Mouse (Mus musculus) hindbrain, embryonic 12.5 days (tissue): ENCODE results near the gene Cpm. TPM values are rescaled to one million over a fixed set of nuclear protein-coding genes. Genes with fewer than 3 reads are reported as not detected.

Source experiments
- ATAC-seq: fragments of 200-750 bp; cut with Nextera tagmentation; 2 replicates; pipeline ENCODE4 v1.8.0; 2017; ENCODE audit warnings: moderate TSS enrichment; ENCODE audit not compliant: low FRiP score
- H3K27ac ChIP-seq: fragments of 300-500 bp; sonication (generic); 2 replicates; pipeline ENCODE4 v1.5.1; 2016; ENCODE audit warnings: mild to moderate bottlenecking
- H3K27me3 ChIP-seq: fragments of 300-500 bp; sonication (generic); 2 replicates; pipeline ENCODE4 v1.6.1; 2016; ENCODE audit warnings: mild to moderate bottlenecking
- H3K36me3 ChIP-seq: fragments of 300-500 bp; sonication (generic); 2 replicates; pipeline ENCODE4 v1.6.1; 2016; ENCODE audit warnings: mild to moderate bottlenecking
- H3K4me1 ChIP-seq: fragments of 300-500 bp; sonication (generic); 2 replicates; pipeline ENCODE4 v1.6.1; 2016
- H3K4me2 ChIP-seq: fragments of 300-500 bp; sonication (generic); replicated peaks from 2 replicates; pipeline ENCODE4 v1.6.1; 2016; ENCODE audit warnings: mild to moderate bottlenecking
- H3K4me3 ChIP-seq: fragments of 300-500 bp; sonication (generic); 2 replicates; pipeline ENCODE4 v1.5.1; 2016; ENCODE audit warnings: mild to moderate bottlenecking
- H3K9ac ChIP-seq: fragments of 300-500 bp; sonication (generic); 2 replicates; pipeline ENCODE4 v1.6.1; 2016; ENCODE audit warnings: mild to moderate bottlenecking, moderate library complexity
- H3K9me3 ChIP-seq: fragments of 300-500 bp; sonication (generic); replicated peaks from 2 replicates; pipeline ENCODE4 v1.6.1; 2016; ENCODE audit warnings: mild to moderate bottlenecking
- WGBS: fragments of 180-500 bp; shearing (Covaris S2); methylation state at CpG from one replicate; pipeline ENCODE4 v1.1.7; 2016; 5-methylcytosine and 5-hydroxymethylcytosine counted together
- polyA plus RNA-seq: library from polyadenylated mRNA; unstranded; fragments of >200 nt; fragmentation: Nextera tagmentation; extraction: Ambion mirVana; gene quantifications from 2 replicates; pipeline ENCODE4 v1.2.1, GENCODE M21; 2016

Gene Cpm
- polyA plus RNA-seq, 1 experiment from 2014 or later: 6.0 TPM

GRCm38 (mm10) chr10:117695027-117695426 lies 65.7 kb downstream of the Cpm start:
- Histone ChIP-seq H3K4me1 (no peaks in the 10 kb centered on the region), H3K27ac (no peak overlapping the region), H3K36me3 (peaks cover 90% of the 10 kb centered on the region), H3K9ac (no peak overlapping the region), H3K27me3 (no peaks in the 10 kb centered on the region), H3K9me3 (no peaks in the 10 kb centered on the region), H3K4me3 (no peak overlapping the region), H3K4me2 (no peak overlapping the region)
- ATAC-seq: no peak
- WGBS: 98% methylated on average over 4 of the region's 4 CpGs

- Histone ChIP-seq H3K27ac (no peak overlapping the region), H3K9me3 (no peaks in the 10 kb centered on the region), H3K27me3 (no peaks in the 10 kb centered on the region), H3K36me3 (peaks cover 90% of the 10 kb centered on the region), H3K4me2 (no peak overlapping the region), H3K4me1 (no peaks in the 10 kb centered on the region), H3K4me3 (no peak overlapping the region), H3K9ac (no peak overlapping the region)
- no peak for ATAC-seq
- WGBS: 97% methylated on average over 4 of the region's 4 CpGs
Measured at GRCm38 (mm10) chr10:117695605-117696004, 66.3 kb downstream of the Cpm start.

GRCm38 (mm10) chr10:117696021-117696826 lies 66.9 kb downstream of the Cpm start:
- Histone ChIP-seq H3K27ac (no peak overlapping the region), H3K4me3 (no peak overlapping the region), H3K27me3 (no peaks in the 10 kb centered on the region), H3K9ac (no peak overlapping the region), H3K36me3 (peaks cover 91% of the 10 kb centered on the region), H3K9me3 (no peaks in the 10 kb centered on the region), H3K4me2 (no peak overlapping the region), H3K4me1 (no peaks in the 10 kb centered on the region)
- 92% methylated on average over 8 of the region's 8 CpGs for WGBS
- no peak for ATAC-seq

- no peak for ATAC-seq
- Histone ChIP-seq H3K27ac (no peak overlapping the region), H3K4me3 (no peak overlapping the region), H3K4me1 (no peaks in the 10 kb centered on the region), H3K27me3 (no peaks in the 10 kb centered on the region), H3K9me3 (no peaks in the 10 kb centered on the region), H3K9ac (no peak overlapping the region), H3K36me3 (peaks cover 91% of the 10 kb centered on the region), H3K4me2 (no peak overlapping the region)
- WGBS: 92% methylated on average over 6 of the region's 6 CpGs
Measured at GRCm38 (mm10) chr10:117696827-117697560, 67.7 kb downstream of the Cpm start.

- Histone ChIP-seq H3K4me3 (no peak overlapping the region), H3K4me2 (no peak overlapping the region), H3K9me3 (no peaks in the 10 kb centered on the region), H3K4me1 (no peaks in the 10 kb centered on the region), H3K27ac (no peak overlapping the region), H3K9ac (no peak overlapping the region), H3K36me3 (peaks cover 90% of the 10 kb centered on the region), H3K27me3 (no peaks in the 10 kb centered on the region)
- no peak for ATAC-seq
- WGBS: 97% methylated on average over 3 of the region's 3 CpGs
Measured at GRCm38 (mm10) chr10:117697561-117698115, 68.3 kb downstream of the Cpm start.

GRCm38 (mm10) chr10:117698313-117699138 lies 69.2 kb downstream of the Cpm start:
- WGBS: 97% methylated on average over 10 of the region's 10 CpGs
- ATAC-seq: no peak
- Histone ChIP-seq H3K4me2 (no peak overlapping the region), H3K27me3 (no peaks in the 10 kb centered on the region), H3K36me3 (peaks cover 93% of the 10 kb centered on the region), H3K9ac (no peak overlapping the region), H3K4me1 (no peaks in the 10 kb centered on the region), H3K9me3 (no peaks in the 10 kb centered on the region), H3K4me3 (no peak overlapping the region), H3K27ac (no peak overlapping the region)

- no peak for ATAC-seq
- Histone ChIP-seq H3K36me3 (peaks cover 94% of the 10 kb centered on the region), H3K27me3 (no peaks in the 10 kb centered on the region), H3K4me1 (no peaks in the 10 kb centered on the region), H3K4me3 (no peak overlapping the region), H3K9ac (no peak overlapping the region), H3K9me3 (no peaks in the 10 kb centered on the region), H3K4me2 (no peak overlapping the region), H3K27ac (no peak overlapping the region)
- WGBS: 93% methylated on average over 4 of the region's 4 CpGs
Measured at GRCm38 (mm10) chr10:117699914-117700313, 70.6 kb downstream of the Cpm start.

- Histone ChIP-seq H3K9me3 (no peaks in the 10 kb centered on the region), H3K9ac (no peak overlapping the region), H3K4me3 (no peak overlapping the region), H3K27ac (no peak overlapping the region), H3K4me2 (no peak overlapping the region), H3K27me3 (no peaks in the 10 kb centered on the region), H3K36me3 (peaks cover 94% of the 10 kb centered on the region), H3K4me1 (no peaks in the 10 kb centered on the region)
- WGBS: 93% methylated on average over 1 of the region's 1 CpGs
- no peak for ATAC-seq
Measured at GRCm38 (mm10) chr10:117700450-117700849, 71.2 kb downstream of the Cpm start.

GRCm38 (mm10) chr10:117701034-117701829 lies 71.9 kb downstream of the Cpm start:
- Histone ChIP-seq H3K9ac (no peak overlapping the region), H3K27me3 (no peaks in the 10 kb centered on the region), H3K4me3 (no peak overlapping the region), H3K36me3 (peaks cover 87% of the 10 kb centered on the region), H3K4me2 (no peak overlapping the region), H3K4me1 (no peaks in the 10 kb centered on the region), H3K9me3 (no peaks in the 10 kb centered on the region), H3K27ac (no peak overlapping the region)
- WGBS: 92% methylated on average over 6 of the region's 6 CpGs
- ATAC-seq: no peak

GRCm38 (mm10) chr10:117702024-117702833 lies 72.9 kb downstream of the Cpm start:
- WGBS: 94% methylated on average over 6 of the region's 6 CpGs

GRCm38 (mm10) chr10:117703506-117703905 lies 74.2 kb downstream of the Cpm start:
- WGBS: 92% methylated on average over 3 of the region's 3 CpGs
- H3K4me2 ChIP-seq: no peak overlapping the region
- H3K9ac ChIP-seq: no peak overlapping the region
- ATAC-seq: no peak
- no peaks in the 10 kb centered on the region for H3K9me3 ChIP-seq
- no peaks in the 10 kb centered on the region for H3K27me3 ChIP-seq
- H3K36me3 ChIP-seq: peaks cover 74% of the 10 kb centered on the region
- H3K27ac ChIP-seq: no peak overlapping the region
- H3K4me3 ChIP-seq: no peak overlapping the region
- H3K4me1 ChIP-seq: peaks cover 4% of the 10 kb centered on the region

More at GRCm38 (mm10) chr10:117702024-117702833, 72.9 kb downstream of the Cpm start:
- no peak for ATAC-seq
- Histone ChIP-seq H3K9ac (no peak overlapping the region), H3K27ac (no peak overlapping the region), H3K36me3 (peaks cover 85% of the 10 kb centered on the region), H3K4me3 (no peak overlapping the region), H3K4me1 (peaks cover 4% of the 10 kb centered on the region), H3K27me3 (no peaks in the 10 kb centered on the region), H3K9me3 (no peaks in the 10 kb centered on the region), H3K4me2 (no peak overlapping the region)
